Mouse (Mus musculus): ENCODE data around the gene Car5a. TPM values are rescaled to one million over a fixed set of nuclear protein-coding genes. Genes with fewer than 3 reads are reported as not detected.
A peak's percentile ranks its signal among the peaks of the same experiment; 100 is the strongest.

The Car5a gene
- total RNA-seq, 2 experiments from 2014 or later: not detected

- no peak for ATAC-seq (replicated peaks; ENCODE audit: low FRiP score, poor library complexity, severe bottlenecking)
These were observed 54.6 kb downstream of the Car5a start for GRCm38 (mm10) chr8:121889810-121890785.

- ATAC-seq (replicated peaks; ENCODE audit: low FRiP score, poor library complexity, severe bottlenecking): no peak
These were observed 55.4 kb downstream of the Car5a start for GRCm38 (mm10) chr8:121889317-121889716.

- no peak for ATAC-seq (replicated peaks; ENCODE audit: low FRiP score, poor library complexity, severe bottlenecking)
These were observed 57.2 kb downstream of the Car5a start for GRCm38 (mm10) chr8:121887547-121887946.

- ATAC-seq (replicated peaks; ENCODE audit: low FRiP score, poor library complexity, severe bottlenecking): no peak
These were observed 59.3 kb downstream of the Car5a start for GRCm38 (mm10) chr8:121885433-121885832.

- no peak for ATAC-seq (replicated peaks; ENCODE audit: low FRiP score, poor library complexity, severe bottlenecking)
These were observed 59.7 kb downstream of the Car5a start for GRCm38 (mm10) chr8:121885001-121885400.

GRCm38 (mm10) chr8:121884181-121884580 lies 60.5 kb downstream of the Car5a start:
- no peak for ATAC-seq (replicated peaks; ENCODE audit: low FRiP score, poor library complexity, severe bottlenecking)

GRCm38 (mm10) chr8:121881921-121882320 lies 62.8 kb downstream of the Car5a start:
- ATAC-seq (replicated peaks; ENCODE audit: low FRiP score, poor library complexity, severe bottlenecking): no peak

- no peak for ATAC-seq (replicated peaks; ENCODE audit: low FRiP score, poor library complexity, severe bottlenecking)
These were observed 63.9 kb downstream of the Car5a start for GRCm38 (mm10) chr8:121880818-121881217.

GRCm38 (mm10) chr8:121879712-121880111 lies 65.0 kb downstream of the Car5a start:
- ATAC-seq (replicated peaks; ENCODE audit: low FRiP score, poor library complexity, severe bottlenecking): no peak

GRCm38 (mm10) chr8:121877828-121878480 lies 66.8 kb downstream of the Car5a start:
- ATAC-seq (replicated peaks; ENCODE audit: low FRiP score, poor library complexity, severe bottlenecking): no peak

- no peak for ATAC-seq (replicated peaks; ENCODE audit: low FRiP score, poor library complexity, severe bottlenecking)
These were observed 67.5 kb downstream of the Car5a start for GRCm38 (mm10) chr8:121877212-121877611.

GRCm38 (mm10) chr8:121875517-121875916 lies 69.2 kb downstream of the Car5a start:
- ATAC-seq (replicated peaks; ENCODE audit: low FRiP score, poor library complexity, severe bottlenecking): no peak

GRCm38 (mm10) chr8:121875045-121875444 lies 69.7 kb downstream of the Car5a start:
- ATAC-seq (replicated peaks; ENCODE audit: low FRiP score, poor library complexity, severe bottlenecking): no peak

GRCm38 (mm10) chr8:121874031-121874430 lies 70.7 kb downstream of the Car5a start:
- peak; percentile 66 for ATAC-seq (replicated peaks; ENCODE audit: low FRiP score, poor library complexity, severe bottlenecking)

- peak; percentile 40; the same call in 1 of the 2 replicates for ATAC-seq (replicated peaks; ENCODE audit: low FRiP score, poor library complexity, severe bottlenecking)
These were observed 72.8 kb downstream of the Car5a start for GRCm38 (mm10) chr8:121871833-121872440.

- ATAC-seq (replicated peaks; ENCODE audit: low FRiP score, poor library complexity, severe bottlenecking): no peak
These were observed 74.5 kb downstream of the Car5a start for GRCm38 (mm10) chr8:121870190-121870589.

- ATAC-seq (replicated peaks; ENCODE audit: low FRiP score, poor library complexity, severe bottlenecking): no peak
These were observed 75.8 kb downstream of the Car5a start for GRCm38 (mm10) chr8:121868896-121869295.

GRCm38 (mm10) chr8:121868196-121868595 lies 76.5 kb downstream of the Car5a start:
- ATAC-seq (replicated peaks; ENCODE audit: low FRiP score, poor library complexity, severe bottlenecking): no peak

Data from erythroid progenitor cell, adult 5-6 weeks (primary cell).